ENCODE assay signal across 11 mouse cellular contexts in genomic region chr10:17367430-17367829, GRCm38 (mm10).
DNase-seq lines count a peak whose midpoint lies in the region; TF ChIP-seq lines count a peak whose summit lies in the region.
"Had no signal": no experiment of that assay in that cellular context is flagged by ENCODE, and none has a peak within 500 bp of the region (broad histone marks: within the 10 kb centered on the region; RNA-seq: fewer than 3 reads in every experiment).

No protein-coding gene starts in this region.

- DNase-seq in gastrocnemius, adult 18-20 months (ENCODE audit: low spot score), result peak; percentile 8
- no peak for DNase-seq in gastrocnemius, postnatal 36 days
- no peak for DNase-seq in layer of hippocampus, adult 2 months (ENCODE audit: low spot score in 2 of 2)
- DNase-seq in layer of hippocampus, postnatal 14 days (ENCODE audit: low spot score in 2 of 2), result no peak
- DNase-seq in kidney, postnatal 10 days, result peak; percentile 10
- DNase-seq in adrenal gland, postnatal 10 days, result no peak
- DNase-seq in urinary bladder, postnatal 36 days (ENCODE audit: low spot score in 2 of 2), result no peak
- DNase-seq: lung, adult 2 months had no signal

- no peak overlapping the region for H3K4me3 ChIP-seq in layer of hippocampus, adult 2 months
- H3K4me3 ChIP-seq in embryonic fibroblast, embryonic 13.5 days (ENCODE audit: insufficient read depth, low read length), result no peak overlapping the region
- H3K4me3 ChIP-seq: embryonic facial prominence, embryonic 10.5 days; forebrain, embryonic 15.5 days had no signal

- H3K27ac ChIP-seq in layer of hippocampus, adult 2 months, result peak overlapping the region; percentile 48
- 0 out of 2 replicates have a peak overlapping the region, but pooled peaks have one; percentile 5 for H3K27ac ChIP-seq in embryonic fibroblast, embryonic 13.5 days (ENCODE audit: insufficient read depth, low read length)
- H3K27ac ChIP-seq: embryonic facial prominence, embryonic 10.5 days had no signal

- peaks cover 12% of the 10 kb centered on the region for H3K4me1 ChIP-seq in embryonic fibroblast, embryonic 13.5 days (ENCODE audit: control insufficient read depth, insufficient read depth, low read length)

- intact Hi-C loops in gastrocnemius, postnatal 36 days (cut with DNase I), result loop anchor here (10.0 kb wide), 2 partner anchors 157 to 357 kb away; partner anchors contain the start of gene Cited2

- no peak for TF ChIP-seq CTCF in layer of hippocampus, adult 2 months (conservative IDR thresholded peaks at IDR 0.05)
- no peak for TF ChIP-seq CTCF in embryonic fibroblast, embryonic 13.5 days (IDR thresholded peaks at IDR 0.05; ENCODE audit: borderline replicate concordance, insufficient read depth, low read length)

- TF ChIP-seq POLR2A in embryonic fibroblast, embryonic 13.5 days (IDR thresholded peaks at IDR 0.05; ENCODE audit: low read depth, low read length), result no peak

Comparison
In these comparisons a context has a peak if more than half of its experiments do, and no peak if none do; other contexts are left out.
1. DNase-seq: peak in gastrocnemius, adult 18-20 months (single experiment) and kidney, postnatal 10 days (single experiment); none in gastrocnemius, postnatal 36 days (0 of 2), layer of hippocampus, adult 2 months (0 of 2), layer of hippocampus, postnatal 14 days (0 of 2), adrenal gland, postnatal 10 days (single experiment) and urinary bladder, postnatal 36 days (0 of 2).